Mouse (Mus musculus) kidney, postnatal 25 days (tissue): Measurements from ENCODE around the gene Mras.

Experiments
- DNase-seq, 2 experiments: peaks; one replicate each; pipeline ENCODE4 v3.0.0; 2021; ENCODE audit warnings: mixed read lengths in 2 of 2

Mras gene

DNA sequence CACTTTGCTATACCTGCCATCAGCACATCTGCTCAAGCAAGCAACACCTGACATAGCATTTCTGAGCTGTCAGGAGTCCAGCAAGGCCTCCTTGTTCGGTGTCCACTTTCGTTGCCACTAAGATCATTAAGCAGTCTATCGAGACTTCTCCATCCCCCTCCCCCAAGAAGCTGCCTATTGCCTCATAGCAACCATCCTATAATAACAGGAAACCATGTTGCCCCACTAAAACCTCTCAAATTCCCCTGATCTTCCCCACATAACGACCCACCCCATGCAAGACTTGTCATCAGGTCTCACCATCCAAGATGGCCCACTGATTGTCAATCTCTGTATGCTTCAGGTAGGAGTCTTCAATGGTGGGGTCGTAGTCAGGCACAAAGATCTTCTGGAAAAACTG is 26.1 kb downstream of the Mras start:
- DNase-seq = peak in 1 of 2 experiments; percentile 2

DNA sequence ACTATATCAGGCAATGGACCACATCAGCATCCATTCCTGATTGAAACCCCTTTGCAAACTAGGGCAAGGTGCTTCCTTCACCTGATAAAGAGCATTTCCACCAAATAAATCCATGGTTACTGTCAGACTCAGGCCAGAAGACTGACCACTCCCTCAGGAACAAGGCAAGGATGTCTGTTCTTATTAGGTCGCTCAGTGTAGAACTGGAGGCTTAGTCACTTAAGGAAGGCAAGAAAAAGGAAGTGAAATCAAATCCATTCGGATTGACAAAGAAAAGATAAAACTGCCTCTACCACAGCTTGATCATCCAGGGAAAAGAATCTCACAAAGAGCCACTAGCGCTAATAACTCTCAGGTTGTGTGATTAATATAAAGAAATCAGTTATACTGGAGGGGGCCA is 27.9 kb downstream of the Mras start:
- no peak for DNase-seq

DNA sequence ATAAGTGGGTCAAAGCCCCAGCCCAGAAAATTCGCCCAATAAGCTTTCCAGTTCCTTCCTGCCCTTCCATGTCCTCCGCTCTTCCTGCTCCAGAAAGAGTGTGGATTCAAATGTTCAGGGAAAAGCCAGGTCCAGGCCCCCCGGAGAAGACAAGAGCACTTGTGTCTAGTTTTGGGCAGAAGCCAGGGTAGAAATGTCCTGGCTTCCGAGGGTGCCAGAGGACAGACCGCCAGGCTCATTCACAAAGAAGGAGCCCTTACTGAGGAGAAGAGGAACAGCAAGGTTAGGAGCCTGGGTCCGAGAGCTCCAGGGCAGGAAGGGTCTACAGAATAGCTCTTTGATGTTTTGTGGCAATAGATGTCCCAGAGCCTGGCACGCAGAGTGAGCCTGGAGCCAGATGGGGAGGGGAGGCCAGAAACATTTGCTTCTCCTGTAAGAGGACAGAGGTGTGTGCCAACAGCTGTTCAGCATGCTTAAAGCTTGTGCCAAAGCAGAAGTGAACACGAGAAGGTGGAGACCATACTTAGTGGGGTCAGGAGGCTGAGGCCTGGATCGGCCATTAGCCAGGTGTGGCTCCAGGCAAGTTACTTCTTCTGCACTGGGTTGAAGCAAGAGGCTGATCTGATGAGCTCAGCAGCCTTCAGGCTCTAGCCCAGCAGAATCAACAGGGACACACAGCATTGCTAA is 35.8 kb downstream of the Mras start:
- DNase-seq = peak in 1 of 2 experiments; percentile 20

DNA sequence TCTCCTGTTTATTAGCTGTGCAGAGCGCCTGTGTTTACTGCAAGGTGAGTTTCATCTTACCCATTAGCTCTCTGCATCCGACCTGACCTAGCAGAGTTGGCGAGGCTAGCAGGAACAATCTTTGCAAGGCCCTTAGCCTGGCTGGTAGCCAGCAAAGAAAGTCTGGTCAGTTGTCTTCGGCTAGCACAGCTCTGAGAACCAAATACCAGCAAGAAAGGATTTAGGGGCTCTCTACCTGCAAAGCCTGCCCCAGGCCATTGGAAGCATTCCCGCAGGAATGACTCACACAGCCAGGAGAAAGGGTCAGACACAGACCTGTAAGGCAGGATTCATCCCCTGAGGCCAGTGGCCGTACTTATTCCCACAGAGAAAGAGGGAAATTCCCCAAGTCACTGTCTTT is 36.4 kb downstream of the Mras start:
- peak; percentile 47 to 57 for DNase-seq

DNA sequence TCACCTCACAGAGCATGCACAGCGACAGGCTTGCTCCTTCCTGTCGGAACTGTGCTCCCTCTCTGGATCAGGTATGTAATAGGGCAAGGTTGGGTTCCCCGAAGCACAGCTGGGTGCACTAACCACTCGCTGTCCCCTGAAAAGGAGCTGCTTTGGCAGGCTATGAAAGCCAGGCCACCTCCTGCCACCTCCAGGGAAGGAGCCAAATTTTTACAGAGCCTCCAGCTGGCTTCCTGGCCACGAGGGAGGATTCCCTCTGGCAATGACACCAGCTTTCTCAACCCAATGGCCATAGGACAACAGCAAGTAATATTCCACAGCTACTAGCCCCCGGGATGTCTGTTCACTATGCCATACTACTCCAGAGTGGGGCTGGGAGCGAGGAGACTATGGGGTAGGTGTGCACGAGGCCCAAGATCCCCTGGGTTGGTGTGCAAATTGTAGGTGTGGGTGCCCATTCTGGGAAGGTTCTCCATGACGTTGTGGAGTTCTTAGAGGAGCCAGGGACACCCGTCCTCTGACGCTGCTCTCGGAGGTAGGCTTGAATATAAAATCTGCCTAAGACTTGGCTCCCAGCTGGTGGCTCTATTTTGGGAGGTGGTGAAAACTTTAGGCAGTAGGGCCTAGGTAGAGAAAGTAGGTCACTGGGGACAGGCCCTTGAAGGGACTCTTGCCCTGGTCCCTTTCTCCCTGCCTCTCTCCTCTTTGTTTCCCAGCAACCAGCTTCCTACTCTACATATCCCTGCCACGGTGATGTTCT is 39.9 kb downstream of the Mras start:
- DNase-seq = peak in 1 of 2 experiments; percentile 23

DNA sequence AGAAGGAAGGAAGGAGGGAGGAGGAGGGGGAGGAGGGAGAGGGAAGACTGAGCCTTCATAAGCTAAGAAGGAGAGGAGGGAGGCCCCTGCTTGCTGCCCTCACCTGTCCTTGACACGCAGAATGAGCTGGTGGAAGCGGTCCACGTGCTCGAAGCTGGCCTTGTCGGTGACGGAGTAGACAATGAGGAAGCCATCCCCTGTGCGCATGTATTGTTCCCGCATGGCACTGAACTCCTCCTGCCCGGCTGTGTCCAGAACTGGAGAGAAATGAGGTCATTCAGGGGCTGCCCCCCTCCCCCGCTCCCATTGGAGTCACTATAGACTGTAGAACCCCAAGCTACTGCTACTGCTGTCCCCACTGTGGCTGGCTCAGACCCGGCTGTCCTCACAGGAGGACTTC is 42.8 kb downstream of the Mras start:
- no peak for DNase-seq

DNA sequence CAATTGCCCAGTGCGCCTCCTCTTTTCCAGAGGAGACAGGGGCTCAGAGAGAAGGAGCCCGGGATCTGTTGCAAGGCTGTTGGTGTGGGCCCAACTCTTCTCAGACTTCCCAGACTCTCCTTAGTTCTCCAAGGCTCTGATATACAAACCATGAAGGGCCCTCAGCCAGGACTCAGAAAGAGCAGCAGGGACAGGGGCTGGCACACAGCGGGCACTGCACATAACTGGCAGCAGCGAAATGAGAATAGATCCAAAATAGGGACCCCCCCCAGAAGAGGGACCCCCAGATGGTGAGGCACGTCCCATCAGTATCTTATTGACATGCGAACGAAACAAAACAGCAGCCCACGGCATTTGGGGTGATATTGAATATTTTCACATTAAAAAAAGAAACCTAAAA is 44.0 kb downstream of the Mras start:
- no peak for DNase-seq

DNA sequence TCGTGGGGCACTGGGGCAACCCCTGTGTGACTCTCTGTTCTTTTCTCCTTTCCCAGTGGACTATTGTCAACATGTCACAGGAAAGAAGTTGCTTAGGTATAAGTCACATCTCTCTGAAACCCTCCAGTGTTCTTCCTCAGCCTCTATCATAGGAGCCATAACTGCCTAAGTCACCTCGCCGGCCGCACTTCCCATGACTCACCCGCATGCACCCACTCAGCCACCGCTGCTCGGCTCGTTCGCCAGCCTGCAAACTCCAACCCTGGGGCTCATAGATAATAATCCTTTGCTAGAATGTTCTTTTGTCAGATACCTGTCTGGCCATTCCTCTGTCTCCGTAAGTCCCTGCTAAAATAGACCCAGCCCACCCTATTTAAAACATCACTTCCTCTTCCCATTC is 45.6 kb downstream of the Mras start:
- DNase-seq = no peak

DNA sequence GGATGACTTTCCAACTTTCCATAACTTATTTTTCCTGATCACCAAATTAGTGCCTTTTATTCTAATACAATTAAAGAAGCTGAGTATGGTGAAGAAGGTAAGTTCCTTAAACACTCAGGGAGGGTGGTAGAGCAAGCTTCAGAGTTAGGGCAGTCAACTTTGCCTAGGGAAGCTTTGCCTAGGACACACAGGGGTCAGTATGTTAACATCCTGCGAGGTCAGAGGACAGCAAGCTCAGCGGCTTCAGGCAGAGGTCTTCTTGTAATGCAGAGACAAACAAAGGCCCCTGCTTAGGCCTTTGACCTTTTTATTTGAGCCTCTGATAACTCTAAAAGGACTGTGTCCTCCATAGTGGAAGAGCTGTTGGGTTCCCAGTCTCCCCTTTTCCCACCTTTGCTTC is 46.5 kb downstream of the Mras start:
- DNase-seq = no peak

DNA sequence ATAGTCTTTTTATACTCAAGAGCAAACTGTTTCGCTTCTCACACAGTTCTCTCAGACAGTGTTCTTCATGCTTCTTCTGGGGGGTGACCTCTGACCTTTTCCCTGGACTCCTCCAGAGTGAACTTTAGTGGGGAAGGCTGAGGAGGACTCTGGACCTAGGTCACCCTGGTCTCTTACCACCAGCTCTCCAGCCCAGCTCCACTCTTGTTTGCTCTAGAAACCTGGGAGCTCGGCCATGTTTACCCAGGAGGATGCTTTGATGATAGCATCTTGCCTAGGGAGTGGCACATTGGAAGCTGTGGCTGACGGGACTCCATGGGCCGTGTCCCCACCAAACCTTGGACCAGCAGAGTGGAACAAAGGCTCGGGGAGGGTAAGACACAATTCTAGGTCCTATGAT is 47.0 kb downstream of the Mras start:
- DNase-seq = peak; percentile 55 to 74

DNA sequence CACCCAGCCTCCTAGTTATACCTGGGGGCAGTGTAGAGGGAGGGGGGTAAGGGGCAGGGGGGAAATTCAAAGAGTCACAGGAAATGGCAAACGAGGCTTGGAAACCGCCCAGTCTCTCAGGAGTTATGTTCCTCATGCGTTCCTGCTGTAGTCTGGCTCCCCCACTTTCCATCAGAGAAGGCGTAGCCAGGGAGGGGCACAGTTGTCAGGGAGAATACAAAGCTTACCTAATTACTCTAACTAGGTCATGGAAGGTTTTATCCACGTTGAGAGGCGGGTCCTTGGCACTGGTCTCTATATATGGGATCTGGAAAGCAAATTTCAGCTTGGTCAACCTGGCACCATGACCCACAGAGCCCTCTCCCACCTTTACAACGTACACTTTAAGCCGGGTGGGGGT is 47.7 kb downstream of the Mras start:
- no peak for DNase-seq

DNA sequence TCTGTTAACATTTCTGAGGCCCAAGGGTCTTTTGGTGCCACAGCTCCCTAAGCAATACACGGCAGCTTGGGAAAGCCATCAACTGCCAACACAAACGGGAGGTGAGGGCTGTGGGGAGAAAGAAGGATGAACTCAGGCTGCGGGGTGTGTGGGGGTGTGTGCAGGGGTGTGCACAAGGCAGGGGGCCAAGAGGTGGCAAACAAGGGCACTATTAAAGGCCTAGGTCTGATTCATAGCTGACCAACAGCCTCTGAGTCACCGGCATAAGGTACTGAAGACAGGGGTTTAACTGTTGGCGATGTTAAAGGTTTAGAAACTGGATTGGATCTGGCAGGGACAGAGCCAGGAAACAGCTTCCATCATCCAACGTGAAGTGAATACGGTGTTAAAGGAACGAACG is 48.3 kb downstream of the Mras start:
- no peak for DNase-seq

DNA sequence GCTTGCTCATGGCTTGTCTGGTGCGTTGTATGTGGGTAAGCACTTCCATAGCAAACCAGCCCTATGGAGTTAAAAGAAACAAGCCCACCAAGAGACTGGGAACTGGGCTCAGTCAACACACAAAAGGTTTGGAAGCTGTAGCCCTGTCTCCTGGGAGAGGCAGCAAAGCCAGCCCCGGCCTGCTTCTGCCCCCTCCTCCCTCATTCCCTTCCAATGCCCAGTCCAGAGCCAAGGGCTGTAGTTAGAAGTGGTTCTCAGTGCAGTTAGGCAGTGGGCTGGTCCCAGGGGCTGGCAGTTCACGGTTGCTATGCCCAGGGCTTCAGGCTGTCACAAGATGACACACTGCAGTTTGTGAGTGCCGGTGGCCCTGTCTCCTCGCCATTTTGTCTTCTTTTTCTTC is 49.1 kb downstream of the Mras start:
- DNase-seq = no peak

DNA sequence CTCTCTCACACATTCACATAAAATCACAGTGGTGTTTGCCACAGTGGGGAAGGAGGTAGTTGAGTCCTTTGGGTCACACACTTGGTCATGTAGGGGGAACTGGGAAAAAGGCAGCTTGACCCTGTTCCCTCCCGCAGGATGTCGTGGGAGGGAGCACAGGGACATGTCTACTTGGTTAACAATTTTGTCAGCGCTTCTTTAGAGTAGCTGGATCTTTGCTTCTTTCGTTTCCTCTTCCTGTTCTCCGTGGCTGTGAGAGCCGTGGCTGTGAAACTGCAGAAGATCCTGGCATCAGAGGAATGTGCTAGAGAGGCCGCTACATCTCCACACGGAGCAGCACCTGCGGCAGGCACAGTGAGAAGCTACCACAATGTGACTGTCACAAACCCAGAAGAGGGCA is 54.6 kb downstream of the Mras start:
- DNase-seq = no peak

DNA sequence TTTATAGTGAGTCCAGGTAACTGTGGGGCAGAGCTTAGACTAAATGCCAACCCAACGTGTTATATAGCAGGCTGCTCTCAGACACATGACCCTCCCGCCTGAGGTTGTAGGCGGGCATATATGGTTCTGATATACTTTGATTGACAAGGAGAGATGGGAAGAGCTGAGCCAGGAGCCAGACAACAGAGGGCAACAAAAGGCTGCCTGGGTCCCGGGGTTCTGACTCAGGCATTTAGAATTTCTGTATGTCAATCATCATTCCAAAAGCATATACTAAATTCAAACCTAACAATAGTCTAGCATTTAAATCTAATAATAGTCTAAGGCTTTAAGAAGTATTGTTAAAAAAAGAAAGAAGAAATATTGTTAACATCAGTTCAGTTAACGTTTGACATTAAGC is 58.0 kb downstream of the Mras start:
- DNase-seq = no peak

DNA sequence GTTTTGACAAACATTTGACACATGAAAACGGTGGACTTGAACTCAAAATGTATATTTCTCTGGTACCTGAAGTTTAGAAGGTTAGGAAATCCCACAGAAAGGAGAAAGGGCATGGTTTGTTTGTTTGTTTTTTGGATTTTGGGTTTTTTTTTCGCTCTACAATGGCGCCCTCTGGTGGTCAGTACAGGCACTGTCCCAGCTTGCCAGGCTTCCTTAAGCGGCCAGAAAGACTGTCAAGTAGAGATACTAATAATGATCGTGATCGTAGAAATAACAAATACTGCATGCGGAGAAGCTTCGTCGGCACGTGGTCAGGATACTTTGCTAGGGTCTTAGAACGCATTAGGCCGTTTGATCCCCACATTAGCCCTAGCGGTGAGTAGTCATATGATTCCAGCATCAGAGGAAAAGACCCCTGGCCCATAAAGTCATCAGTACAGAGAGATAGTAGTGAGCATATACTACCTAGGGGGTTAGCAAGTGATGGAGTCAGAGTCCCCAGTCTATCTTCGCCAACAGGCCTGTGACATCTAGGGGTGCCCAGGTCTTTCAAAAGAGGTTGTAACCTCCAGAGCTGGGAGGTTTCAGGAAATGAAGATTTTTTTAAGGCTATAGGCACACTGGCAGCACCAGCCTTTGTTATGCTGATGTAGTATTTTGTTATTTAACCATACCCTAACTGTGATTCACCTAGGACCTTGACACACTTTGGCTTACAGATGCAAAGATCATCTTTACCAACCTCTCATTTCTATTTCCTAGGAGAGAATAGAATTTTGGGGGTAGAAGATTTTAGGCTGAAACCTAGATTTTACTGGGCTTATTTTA is 60.4 kb downstream of the Mras start:
- DNase-seq = peak in 1 of 2 experiments; percentile 65

DNA sequence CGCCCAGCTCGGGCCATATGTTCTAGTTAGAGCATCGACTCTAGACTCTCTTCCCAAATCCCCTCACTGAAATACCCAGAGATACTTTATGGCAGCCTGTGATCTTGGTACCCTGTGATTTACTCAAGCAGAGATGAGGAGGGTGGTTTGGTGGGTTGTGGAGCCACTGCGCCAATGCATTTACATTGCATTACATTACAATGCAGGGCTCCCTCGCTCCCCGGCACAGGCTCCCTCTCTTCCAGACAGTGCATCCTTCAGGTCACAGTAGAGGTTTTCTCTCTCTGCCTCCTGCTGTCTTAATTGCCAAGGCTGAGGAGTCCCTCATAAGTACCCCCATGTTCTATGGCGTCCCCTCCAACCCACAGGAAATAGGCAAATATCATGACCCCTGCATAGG is 68.8 kb downstream of the Mras start:
- DNase-seq = no peak

DNA sequence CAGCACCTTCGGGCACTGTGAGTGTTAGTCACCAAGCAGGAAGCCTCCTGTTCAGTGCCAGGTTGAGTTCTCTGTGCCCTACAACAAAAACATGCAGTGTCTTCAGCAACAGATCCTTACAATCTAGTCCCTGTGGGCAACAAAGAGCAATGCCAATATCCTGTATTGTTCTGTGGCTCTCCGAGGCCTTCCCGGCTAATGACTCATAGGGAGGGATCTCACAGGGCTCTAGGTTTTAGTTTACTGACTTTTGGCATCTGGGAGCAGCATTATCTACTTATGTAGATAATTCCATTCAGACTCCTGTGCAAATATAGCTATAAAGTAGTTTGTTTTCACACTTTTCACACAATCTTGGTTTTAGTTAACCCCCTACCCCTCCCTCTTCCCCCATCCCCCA is 71.3 kb downstream of the Mras start:
- DNase-seq = no peak

DNA sequence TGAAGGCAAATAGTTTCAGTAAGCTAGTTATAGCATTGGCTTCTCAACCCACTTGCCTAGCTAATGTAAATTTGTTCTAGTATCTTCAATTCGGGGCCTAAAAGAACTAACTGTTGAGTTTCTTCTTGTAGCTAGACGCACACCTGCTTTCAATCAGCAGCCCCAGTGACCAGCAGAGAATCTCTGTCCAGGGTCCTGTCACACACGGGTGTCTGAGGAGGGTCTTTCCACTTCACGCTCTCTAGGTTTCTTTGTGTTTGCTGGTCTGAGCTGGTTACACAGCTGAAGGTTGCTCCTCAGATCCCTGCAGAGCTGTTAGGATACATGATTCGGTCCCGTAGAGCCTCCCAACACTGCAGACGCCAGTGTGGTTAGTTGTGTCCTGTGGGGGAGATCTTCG is 74.1 kb downstream of the Mras start:
- no peak for DNase-seq

DNA sequence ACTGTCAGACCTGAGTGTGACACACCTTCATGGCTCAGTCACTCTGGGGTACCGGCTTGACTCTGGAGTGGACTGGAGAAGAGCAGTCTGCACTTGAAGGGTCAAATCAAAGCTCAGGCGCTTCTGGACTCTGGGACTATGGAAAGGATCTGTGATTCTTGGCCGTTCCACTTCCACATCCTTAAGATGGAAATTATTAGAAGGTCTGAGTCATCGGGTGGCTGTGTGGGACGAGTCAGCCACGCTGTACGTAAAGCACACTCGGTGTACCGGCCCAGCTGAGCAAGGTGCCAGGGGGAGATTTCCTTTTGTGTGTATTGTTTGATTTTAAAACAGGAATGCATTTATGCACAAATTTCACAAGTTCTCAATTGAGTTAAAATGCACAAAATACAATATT is 75.2 kb downstream of the Mras start:
- no peak for DNase-seq

DNA sequence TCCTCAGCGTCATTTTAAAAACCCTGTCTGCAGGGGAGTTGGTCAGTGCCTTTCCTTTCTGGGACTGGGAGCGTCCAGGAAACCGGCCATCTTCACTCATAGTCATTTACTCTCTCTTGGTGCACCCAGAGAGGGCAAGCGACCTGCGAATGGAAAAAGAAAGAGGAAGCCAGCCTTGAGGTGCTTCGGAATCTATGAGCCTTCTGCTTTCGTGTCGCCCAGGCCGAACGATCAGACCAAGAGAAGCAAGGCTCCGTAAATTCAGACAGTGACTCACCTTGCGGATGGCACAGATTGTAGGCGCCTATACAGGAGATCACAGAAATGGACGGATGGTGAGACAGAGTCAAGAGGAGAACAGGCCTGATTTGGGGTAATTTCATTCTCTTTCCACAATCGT is 78.2 kb downstream of the Mras start:
- DNase-seq = no peak

DNA sequence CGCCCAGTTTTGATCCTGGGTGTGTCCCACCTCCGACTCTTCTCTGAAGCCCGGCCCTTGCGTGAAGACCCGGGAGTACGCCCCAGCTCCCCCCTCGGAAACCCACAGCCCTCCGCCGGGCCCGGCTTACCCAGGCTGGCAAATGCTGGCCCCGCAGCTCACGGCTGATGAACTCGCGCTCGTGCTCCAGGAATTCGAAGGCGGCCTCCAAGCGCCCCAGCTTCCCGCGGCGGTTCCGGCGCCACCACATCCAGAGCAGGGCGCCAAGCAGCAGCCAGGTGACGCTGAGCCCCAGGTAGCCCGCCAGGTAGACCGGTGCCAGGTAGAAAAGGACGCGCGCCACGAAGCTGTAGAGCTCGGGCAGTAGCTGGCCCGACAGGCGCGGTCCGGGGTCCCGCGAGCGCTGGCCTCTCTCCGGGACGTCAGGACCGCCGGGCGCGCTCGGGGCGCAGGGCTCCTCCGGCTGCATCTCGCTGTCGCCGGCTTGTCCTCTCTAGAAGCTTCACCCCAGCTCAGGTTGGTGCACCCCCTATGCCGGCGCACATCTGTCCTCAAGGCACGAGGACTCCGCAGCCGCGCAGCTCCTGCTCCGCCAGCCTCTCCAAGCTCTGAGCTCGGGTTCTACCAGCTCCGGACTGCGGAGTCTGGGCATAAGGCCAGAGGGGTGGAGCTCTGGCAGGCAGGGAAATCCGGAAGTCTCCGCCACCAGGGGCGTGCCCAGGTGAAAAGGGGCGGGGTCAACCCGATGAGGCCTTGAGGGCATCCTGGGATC is 79.1 kb downstream of the Mras start, which contains the start of gene Esyt3:
TSS of gene Esyt3 (minus strand) at position 637 of the 772 bp plus-strand sequence.
- peak; percentile 63 to 73 for DNase-seq

DNA sequence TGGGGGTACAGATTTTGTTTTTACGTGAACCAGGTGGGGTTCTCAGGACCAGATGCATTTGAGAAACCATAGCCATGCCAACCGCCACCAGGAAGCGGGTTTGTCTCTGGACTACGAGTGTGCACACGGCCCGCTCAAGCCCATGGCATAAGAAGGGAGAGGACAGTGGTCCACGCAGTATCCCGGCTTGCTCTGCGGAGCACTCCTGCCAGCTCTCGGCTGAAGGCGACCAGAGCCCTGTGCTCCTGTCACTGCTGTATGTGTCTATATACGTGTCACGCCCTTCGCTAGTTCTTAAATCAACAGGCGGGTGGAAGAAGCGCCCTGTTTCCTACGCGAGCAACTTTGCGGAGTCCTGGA is 79.6 kb downstream of the Mras start:
- DNase-seq = no peak
